Mouse (Mus musculus) hindbrain, embryonic 13.5 days (tissue): Measurements from ENCODE around the gene Strip1. TPM values are rescaled to one million over a fixed set of nuclear protein-coding genes. Genes with fewer than 3 reads are reported as not detected.

Experiments used
- ATAC-seq: fragments of 200-750 bp; cut with Nextera tagmentation; 2 replicates; pipeline ENCODE4 v1.8.0; 2017; ENCODE audit warnings: moderate TSS enrichment; ENCODE audit not compliant: low FRiP score
- H3K27ac ChIP-seq: fragments of 300-500 bp; sonication (generic); 2 replicates; pipeline ENCODE4 v1.5.1; 2015; ENCODE audit warnings: inconsistent platforms, mild to moderate bottlenecking, moderate library complexity
- H3K27me3 ChIP-seq: fragments of 300-500 bp; sonication (generic); 2 replicates; pipeline ENCODE4 v1.6.1; 2015; ENCODE audit warnings: mild to moderate bottlenecking, inconsistent platforms
- H3K36me3 ChIP-seq: fragments of 300-500 bp; sonication (generic); 2 replicates; pipeline ENCODE4 v1.6.1; 2015; ENCODE audit warnings: mild to moderate bottlenecking, inconsistent platforms
- H3K4me1 ChIP-seq: fragments of 300-500 bp; sonication (generic); replicated peaks from 2 replicates; pipeline ENCODE4 v1.6.1; 2015; ENCODE audit warnings: inconsistent platforms
- H3K4me2 ChIP-seq: fragments of 300-500 bp; sonication (generic); 2 replicates; pipeline ENCODE4 v1.6.1; 2015; ENCODE audit warnings: inconsistent platforms, mild to moderate bottlenecking, moderate library complexity
- H3K4me3 ChIP-seq: fragments of 300-500 bp; sonication (generic); 2 replicates; pipeline ENCODE4 v1.5.1; 2015; ENCODE audit warnings: mild to moderate bottlenecking, inconsistent platforms
- H3K9ac ChIP-seq: fragments of 300-500 bp; sonication (generic); 2 replicates; pipeline ENCODE4 v1.6.1; 2015; ENCODE audit warnings: mild to moderate bottlenecking, inconsistent platforms
- H3K9me3 ChIP-seq: fragments of 300-500 bp; sonication (generic); 2 replicates; pipeline ENCODE4 v1.6.1; 2016; ENCODE audit warnings: inconsistent platforms
- WGBS: fragments of 180-500 bp; shearing (Covaris S2); methylation state at CpG from one replicate; pipeline ENCODE4 v1.1.7; 2015; 5-methylcytosine and 5-hydroxymethylcytosine counted together
- polyA plus RNA-seq: library from polyadenylated mRNA; unstranded; fragments of >200 nt; fragmentation: Nextera tagmentation; extraction: Ambion mirVana; gene quantifications from 2 replicates; pipeline ENCODE4 v1.2.1, GENCODE M21; 2015

Strip1 gene
- polyA plus RNA-seq, 1 experiment from 2014 or later, result 143 TPM

- Histone ChIP-seq H3K4me1 (peaks cover 10% of the 10 kb centered on the region), H3K9ac (no peak overlapping the region), H3K27me3 (peaks cover 100% of the 10 kb centered on the region), H3K4me3 (peak overlapping the region; percentile 27), H3K9me3 (no peaks in the 10 kb centered on the region), H3K27ac (no peak overlapping the region), H3K36me3 (no peaks in the 10 kb centered on the region), H3K4me2 (peak overlapping the region; percentile 46)
- WGBS, result 2% methylated on average over 18 of the region's 18 CpGs
- ATAC-seq, result no peak
These were observed 49.2 kb downstream of the Strip1 start for GRCm38 (mm10) chr3:107582130-107582874.

DNA sequence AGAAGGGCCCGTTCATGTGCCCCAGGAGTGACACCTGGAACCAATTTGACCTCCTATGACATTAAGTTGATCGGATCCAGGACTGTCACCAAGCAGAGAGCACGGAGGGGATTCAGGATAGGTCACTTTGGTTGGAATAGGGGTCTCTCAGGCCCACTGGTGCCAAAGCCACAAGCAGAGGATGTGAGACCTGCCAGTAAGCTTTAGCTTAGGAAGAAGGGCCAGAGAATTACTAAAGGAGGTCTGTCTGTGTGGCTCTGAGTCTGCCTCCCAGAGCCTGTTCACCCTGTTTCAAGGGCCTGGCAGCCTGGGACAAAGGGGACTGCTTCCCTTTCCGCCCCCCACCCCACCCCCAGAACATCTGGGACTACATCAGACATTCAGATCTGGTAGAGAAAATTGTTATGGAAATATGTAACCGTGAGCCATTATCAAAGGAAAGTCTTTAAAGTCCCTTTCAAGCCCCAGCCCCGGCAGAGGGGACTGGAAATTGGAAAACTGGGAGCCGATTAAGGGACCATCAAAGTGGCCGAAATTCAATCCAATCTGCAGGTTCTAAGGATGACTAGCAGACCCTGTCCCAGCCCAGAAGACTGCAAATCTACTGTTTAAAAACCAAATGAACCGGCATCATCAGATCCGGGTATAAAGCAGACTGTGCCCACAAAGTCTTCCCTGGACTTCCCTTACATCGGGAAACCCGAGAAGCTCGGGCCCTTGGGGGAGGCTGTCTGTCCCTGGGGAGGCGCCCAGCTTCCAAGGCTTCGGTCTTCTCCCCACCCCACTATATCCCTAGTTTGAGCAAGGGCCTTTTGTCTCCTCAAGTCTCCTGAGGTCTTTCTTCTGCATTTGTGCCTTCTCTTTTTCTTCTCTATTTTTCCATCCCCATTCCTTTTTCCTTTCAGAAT, 50.1 kb downstream of the Strip1 start:
- WGBS, result 4% methylated on average over 15 of the region's 15 CpGs
- Histone ChIP-seq H3K4me3 (no peak overlapping the region), H3K4me2 (no peak overlapping the region), H3K9ac (no peak overlapping the region), H3K9me3 (no peaks in the 10 kb centered on the region), H3K27ac (no peak overlapping the region), H3K27me3 (peaks cover 93% of the 10 kb centered on the region), H3K4me1 (peaks cover 10% of the 10 kb centered on the region), H3K36me3 (no peaks in the 10 kb centered on the region)
- no peak for ATAC-seq

DNA sequence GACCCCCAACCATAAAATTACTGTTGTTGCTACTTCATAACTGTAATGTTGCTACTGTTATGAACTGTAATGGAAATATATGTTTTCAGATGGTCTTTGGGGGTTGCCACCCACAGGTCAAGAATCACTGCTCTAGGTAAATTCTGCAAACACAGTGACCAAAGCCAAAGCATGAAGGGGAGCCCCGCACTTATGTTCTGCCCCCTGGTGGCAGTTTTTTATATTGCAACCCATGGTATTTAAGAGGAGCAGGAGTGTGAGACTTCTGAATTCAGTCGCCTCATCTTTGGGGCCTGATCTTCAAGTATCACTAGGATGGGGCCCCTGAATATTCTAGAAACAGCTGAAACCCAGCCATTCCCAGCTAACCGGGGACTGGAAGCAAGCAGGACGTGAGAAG, 52.0 kb downstream of the Strip1 start:
- no peak for ATAC-seq
- H3K4me2 ChIP-seq, result no peak overlapping the region
- no peaks in the 10 kb centered on the region for H3K36me3 ChIP-seq
- H3K27me3 ChIP-seq, result peaks cover 74% of the 10 kb centered on the region
- H3K4me1 ChIP-seq, result peaks cover 10% of the 10 kb centered on the region
- no peaks in the 10 kb centered on the region for H3K9me3 ChIP-seq
- H3K27ac ChIP-seq, result no peak overlapping the region
- WGBS, result 4% methylated on average over 4 of the region's 4 CpGs
- H3K4me3 ChIP-seq, result no peak overlapping the region
- H3K9ac ChIP-seq, result no peak overlapping the region

GRCm38 (mm10) chr3:107577810-107578390, 53.6 kb downstream of the Strip1 start:
- H3K4me2 ChIP-seq, result no peak overlapping the region
- H3K9ac ChIP-seq, result no peak overlapping the region
- WGBS, result 31% methylated on average over 3 of the region's 3 CpGs
- no peak for ATAC-seq
- H3K27me3 ChIP-seq, result peaks cover 60% of the 10 kb centered on the region
- no peak overlapping the region for H3K27ac ChIP-seq
- peaks cover 5% of the 10 kb centered on the region for H3K4me1 ChIP-seq
- H3K36me3 ChIP-seq, result no peaks in the 10 kb centered on the region
- no peak overlapping the region for H3K4me3 ChIP-seq
- H3K9me3 ChIP-seq, result no peaks in the 10 kb centered on the region

GRCm38 (mm10) chr3:107576807-107577206, 54.7 kb downstream of the Strip1 start:
- H3K4me3 ChIP-seq, result no peak overlapping the region
- H3K9ac ChIP-seq, result no peak overlapping the region
- H3K36me3 ChIP-seq, result no peaks in the 10 kb centered on the region
- H3K4me1 ChIP-seq, result no peaks in the 10 kb centered on the region
- H3K4me2 ChIP-seq, result no peak overlapping the region
- ATAC-seq, result no peak
- WGBS, result 90% methylated on average over 3 of the region's 3 CpGs
- H3K27ac ChIP-seq, result no peak overlapping the region
- peaks cover 56% of the 10 kb centered on the region for H3K27me3 ChIP-seq
- no peaks in the 10 kb centered on the region for H3K9me3 ChIP-seq

DNA sequence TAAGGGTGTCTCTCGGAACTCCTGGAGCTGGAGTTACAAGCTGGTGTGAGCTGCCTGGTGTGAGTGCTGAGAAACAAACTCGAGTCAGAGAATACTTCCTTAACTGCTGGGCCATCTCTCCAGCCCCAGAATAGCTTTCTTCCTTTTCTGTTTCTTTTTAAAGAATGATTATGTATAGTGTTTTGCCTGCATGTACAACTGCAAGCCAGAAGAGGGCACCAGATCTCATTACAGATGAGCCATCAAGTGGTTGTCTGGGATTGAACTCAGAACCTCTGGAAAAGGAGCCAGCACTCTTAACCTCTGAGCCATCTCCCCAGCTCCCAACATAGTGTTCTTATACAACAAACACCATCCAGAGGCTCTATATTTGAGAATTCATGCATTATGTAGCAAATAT, 60.3 kb downstream of the Strip1 start:
- no peaks in the 10 kb centered on the region for H3K9me3 ChIP-seq
- no peak overlapping the region for H3K27ac ChIP-seq
- WGBS, result 61% methylated on average over 2 of the region's 2 CpGs
- H3K27me3 ChIP-seq, result peaks cover 19% of the 10 kb centered on the region; the same call in 1 of the 2 replicates
- H3K4me3 ChIP-seq, result no peak overlapping the region
- H3K4me2 ChIP-seq, result no peak overlapping the region
- H3K9ac ChIP-seq, result no peak overlapping the region
- no peaks in the 10 kb centered on the region for H3K36me3 ChIP-seq
- ATAC-seq, result no peak
- H3K4me1 ChIP-seq, result no peaks in the 10 kb centered on the region; the same call in 1 of the 2 replicates

DNA sequence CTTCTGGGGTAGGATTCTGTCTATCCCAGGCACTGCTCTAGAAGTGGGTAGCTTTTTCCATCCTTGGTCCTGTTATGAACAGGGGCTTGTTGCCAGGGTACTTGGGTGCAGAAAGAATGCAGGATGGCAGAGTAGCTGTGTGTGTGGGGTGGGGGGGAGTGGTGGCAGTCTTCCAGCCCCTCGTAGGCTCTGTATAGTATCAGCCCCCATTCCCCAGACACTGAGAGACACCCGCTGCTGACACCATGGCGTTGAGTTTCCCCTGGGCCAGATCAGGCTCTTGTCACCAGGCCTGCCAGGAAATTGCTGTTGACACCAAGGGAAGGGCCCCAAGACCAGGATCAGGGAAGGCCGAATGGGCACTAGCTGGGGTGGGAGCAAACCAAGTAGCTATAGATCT, 62.8 kb downstream of the Strip1 start:
- H3K9me3 ChIP-seq, result no peaks in the 10 kb centered on the region
- no peaks in the 10 kb centered on the region for H3K36me3 ChIP-seq
- no peak overlapping the region for H3K4me3 ChIP-seq
- WGBS, result 59% methylated on average over 4 of the region's 4 CpGs
- peak; percentile 82 for ATAC-seq
- no peak overlapping the region for H3K9ac ChIP-seq
- H3K4me1 ChIP-seq, result peaks cover 9% of the 10 kb centered on the region
- H3K4me2 ChIP-seq, result no peak overlapping the region
- peaks cover 19% of the 10 kb centered on the region; the same call in 1 of the 2 replicates for H3K27me3 ChIP-seq
- no peak overlapping the region for H3K27ac ChIP-seq

- WGBS, result 83% methylated on average over 7 of the region's 7 CpGs
- peaks cover 13% of the 10 kb centered on the region for H3K4me1 ChIP-seq
- peaks cover 15% of the 10 kb centered on the region; the same call in 1 of the 2 replicates for H3K27me3 ChIP-seq
- H3K36me3 ChIP-seq, result no peaks in the 10 kb centered on the region
- no peak for ATAC-seq
- no peak overlapping the region for H3K9ac ChIP-seq
- no peak overlapping the region for H3K4me3 ChIP-seq
- no peak overlapping the region for H3K27ac ChIP-seq
- H3K4me2 ChIP-seq, result no peak overlapping the region
- no peaks in the 10 kb centered on the region for H3K9me3 ChIP-seq
These were observed 63.7 kb downstream of the Strip1 start for GRCm38 (mm10) chr3:107567766-107568165.

- H3K27ac ChIP-seq, result no peak overlapping the region
- WGBS, result 39% methylated on average over 3 of the region's 3 CpGs
- no peaks in the 10 kb centered on the region for H3K9me3 ChIP-seq
- peaks cover 13% of the 10 kb centered on the region for H3K4me1 ChIP-seq
- 0 out of 2 replicates have a peak, but pooled peaks cover 10% of the 10 kb centered on the region for H3K27me3 ChIP-seq
- no peak overlapping the region; the same call in 1 of the 2 replicates for H3K9ac ChIP-seq
- H3K36me3 ChIP-seq, result no peaks in the 10 kb centered on the region
- ATAC-seq, result no peak
- no peak overlapping the region for H3K4me3 ChIP-seq
- no peak overlapping the region for H3K4me2 ChIP-seq
These were observed 66.2 kb downstream of the Strip1 start for GRCm38 (mm10) chr3:107565331-107565730.

DNA sequence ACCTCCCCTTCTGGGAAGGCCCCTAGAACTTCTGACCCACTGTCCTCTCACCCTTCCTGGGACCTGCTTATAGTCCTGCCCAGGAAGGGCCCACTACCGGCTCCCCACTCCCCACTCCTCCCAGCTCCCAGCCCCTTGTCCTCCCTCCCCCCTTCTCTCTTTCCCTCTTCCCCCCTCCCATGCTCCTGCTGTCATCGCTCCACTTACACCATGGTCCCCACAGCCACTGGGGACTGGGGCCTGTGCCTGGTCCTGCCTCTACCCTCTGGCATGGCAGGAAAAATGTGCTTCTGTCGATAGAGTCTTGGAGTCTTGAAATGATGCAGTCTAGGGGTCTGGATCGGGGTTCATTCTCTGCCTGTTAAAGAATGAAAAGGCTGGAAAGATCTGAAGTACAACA, 67.6 kb downstream of the Strip1 start:
- Histone ChIP-seq H3K27me3 (peaks cover 12% of the 10 kb centered on the region), H3K9me3 (no peaks in the 10 kb centered on the region)

DNA sequence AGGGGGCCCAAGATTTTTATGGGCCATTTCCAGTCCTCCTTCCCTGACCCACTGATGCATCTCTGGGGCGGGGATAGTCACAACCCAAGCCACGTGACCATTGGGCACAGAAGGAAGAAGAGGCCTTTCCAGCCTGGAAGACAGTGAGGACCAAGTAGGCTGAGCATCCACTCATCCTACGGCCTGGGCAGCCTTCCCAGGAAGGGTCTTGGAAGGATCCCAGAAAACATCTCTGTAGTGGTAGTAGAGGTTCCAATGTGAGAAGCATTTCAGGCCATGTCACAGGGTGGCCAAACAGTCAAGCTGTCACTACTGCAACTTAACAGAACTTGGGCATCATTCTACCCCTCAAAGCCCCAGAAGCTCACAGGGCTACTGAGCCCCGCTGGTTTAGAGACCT, 68.9 kb downstream of the Strip1 start:
- Histone ChIP-seq H3K4me1 (peaks cover 13% of the 10 kb centered on the region; the same call in 1 of the 2 replicates), H3K4me3 (no peak overlapping the region), H3K27ac (no peak overlapping the region), H3K4me2 (no peak overlapping the region), H3K27me3 (peaks cover 14% of the 10 kb centered on the region), H3K36me3 (no peaks in the 10 kb centered on the region), H3K9ac (no peak overlapping the region), H3K9me3 (no peaks in the 10 kb centered on the region)
- WGBS, result 82% methylated on average over 4 of the region's 4 CpGs
- no peak for ATAC-seq

More for the DNA sequence above, 67.6 kb downstream of the Strip1 start:
- Histone ChIP-seq H3K36me3 (no peaks in the 10 kb centered on the region), H3K4me1 (peaks cover 13% of the 10 kb centered on the region), H3K4me3 (no peak overlapping the region), H3K27ac (no peak overlapping the region), H3K4me2 (no peak overlapping the region), H3K9ac (no peak overlapping the region)
- 39% methylated on average over 4 of the region's 4 CpGs for WGBS
- ATAC-seq, result no peak
